Mouse (Mus musculus) small intestine, adult 2 months (tissue): Measurements from ENCODE around the gene Sspo.

ENCODE experiments used
- CTCF ChIP-seq: fragments of 200-500 bp; IDR thresholded peaks from 2 replicates; pipeline ENCODE4 v1.5.1; 2012; ENCODE audit warnings: low read depth, mild to moderate bottlenecking, control low read depth, inconsistent platforms, low read length, moderate library complexity, mixed read lengths; ENCODE audit not compliant: insufficient replicate concordance, insufficient read length; ENCODE audit errors: extremely low read depth
- POLR2A ChIP-seq: fragments of 200-500 bp; IDR thresholded peaks from 2 replicates; pipeline ENCODE4 v1.6.1; 2012; ENCODE audit warnings: low read depth, mild to moderate bottlenecking, control low read depth, inconsistent platforms, low read length, moderate library complexity

DNA sequence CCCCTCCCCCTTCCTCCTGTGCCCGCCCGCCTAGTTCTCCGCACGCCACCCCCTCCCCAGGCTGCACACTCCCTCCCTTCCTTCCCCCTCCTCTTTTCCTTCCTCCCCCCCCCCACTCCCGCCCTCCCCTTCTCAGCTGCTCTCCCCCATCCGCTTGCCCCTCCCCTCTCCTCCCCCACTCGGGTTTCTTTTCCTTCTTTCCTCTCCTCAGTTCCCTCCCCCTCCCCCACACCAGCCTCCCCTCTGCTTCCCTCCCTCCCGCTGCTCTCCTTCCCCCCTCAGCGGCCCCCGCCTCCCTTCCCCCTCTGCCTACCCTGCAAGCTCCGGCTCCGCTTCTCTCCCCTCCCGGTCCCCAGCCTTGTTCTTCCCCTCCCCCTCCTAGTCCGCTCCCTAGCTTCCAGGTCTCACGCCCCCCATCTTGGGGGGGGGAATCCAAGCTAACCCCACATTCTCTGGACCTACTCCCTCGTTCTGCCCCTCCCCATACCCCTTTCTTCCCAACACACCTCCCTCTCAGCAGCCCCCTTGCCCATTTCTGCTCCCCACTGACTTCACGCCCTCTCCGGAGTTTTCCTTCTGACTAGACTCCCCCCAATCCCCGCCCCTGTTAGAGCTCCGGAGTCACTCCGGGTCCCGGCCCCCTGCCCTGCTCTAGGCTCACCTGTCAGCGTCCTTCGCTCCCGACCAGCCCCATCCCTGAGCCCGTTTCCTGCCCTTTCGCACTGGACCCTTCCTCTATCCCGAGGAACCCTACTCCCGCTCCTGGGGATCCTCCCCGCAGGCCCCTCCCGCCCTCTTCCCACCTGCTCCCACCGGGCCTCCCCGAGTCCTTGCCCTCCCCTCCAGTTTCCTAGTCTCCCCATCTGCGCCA is 3.5 kb upstream of the Sspo start:
- TF ChIP-seq CTCF (no peak), POLR2A (no peak; the same call in 1 of the 2 replicates)
